Mouse (Mus musculus): ENCODE measurements at regions not wholly inside any gene's neighbourhood (a gene's known extent, or its start where the extent isn't known, plus 50 kb on each side); places are given as distances from the start of the nearest gene placed in this dataset.

- DNase-seq (ENCODE audit: low spot score in 2 of 2), result no peak
Observed at GRCm38 (mm10) chr11:64764056-64764455, 214.8 kb upstream of the Elac2 start.

GRCm38 (mm10) chr11:64776691-64777090 is 202.1 kb upstream of the Elac2 start:
- DNase-seq (ENCODE audit: low spot score in 2 of 2), result no peak

DNA sequence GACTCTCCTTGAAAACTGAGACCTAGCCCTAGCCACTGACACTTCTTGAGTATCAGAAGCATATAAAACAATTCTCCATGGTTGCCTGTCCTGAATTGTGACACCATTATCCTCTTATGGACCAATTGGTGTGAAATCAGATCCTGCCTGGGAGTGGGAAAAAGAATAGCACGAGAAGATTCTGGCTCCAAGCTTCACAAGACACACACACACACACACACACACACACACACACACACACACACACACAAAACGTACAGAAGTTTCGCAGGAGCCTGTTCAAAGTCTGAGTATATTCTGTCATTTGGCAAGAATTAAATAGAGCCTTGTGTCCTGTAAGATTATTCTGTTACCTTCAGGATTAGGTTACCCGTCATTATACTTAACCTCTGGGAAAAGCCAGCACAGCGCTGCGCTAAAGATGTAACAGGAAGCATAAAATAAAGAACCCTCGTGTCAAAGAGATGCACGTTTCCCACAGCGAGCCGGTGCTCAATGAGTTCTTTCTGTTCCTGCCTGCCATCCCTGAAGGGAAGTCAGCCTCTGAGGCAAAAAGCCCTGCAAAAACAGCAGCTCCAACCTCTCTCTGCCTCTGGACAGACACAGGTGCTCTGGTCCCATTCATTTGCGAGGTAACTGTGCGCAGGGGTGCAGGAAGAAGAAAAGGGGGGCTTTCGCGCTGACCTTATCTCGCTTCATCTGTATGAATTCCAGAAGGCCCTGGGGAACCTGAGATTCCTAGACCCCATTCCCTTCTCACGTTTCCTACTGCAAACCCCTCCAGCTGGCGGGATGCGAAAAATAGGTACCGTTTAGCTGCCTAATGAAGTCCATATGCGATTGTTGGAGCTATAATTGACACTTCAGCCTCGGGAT is 178.4 kb upstream of the Elac2 start:
- DNase-seq (ENCODE audit: low spot score in 2 of 2), result no peak

- no peak for DNase-seq (ENCODE audit: low spot score in 2 of 2)
Observed at GRCm38 (mm10) chr11:64801351-64801750, 177.5 kb upstream of the Elac2 start.

DNA sequence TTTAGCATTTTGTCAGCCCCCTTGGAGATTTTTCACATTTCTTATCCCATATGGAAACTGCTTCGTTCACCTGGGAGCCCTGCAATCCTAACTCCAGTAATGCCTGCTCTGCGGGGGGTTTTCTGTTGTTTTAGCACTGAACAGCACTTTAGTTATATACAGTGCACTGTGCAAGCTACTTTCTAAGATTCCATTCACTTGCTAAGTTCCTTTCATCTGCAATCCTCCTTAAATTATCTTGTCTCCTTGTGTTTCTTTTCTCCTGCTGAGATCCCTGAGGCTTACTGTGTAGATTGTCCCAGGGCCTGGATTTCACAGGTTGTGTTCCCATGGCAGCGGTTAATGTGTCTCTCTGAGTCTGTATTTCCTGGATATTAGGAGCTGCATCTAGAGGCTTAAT is 173.3 kb upstream of the Elac2 start:
- DNase-seq (ENCODE audit: low spot score in 2 of 2), result no peak

- no peak for DNase-seq (ENCODE audit: low spot score in 2 of 2)
Observed at GRCm38 (mm10) chr11:64812408-64812807, 166.4 kb upstream of the Elac2 start.

DNA sequence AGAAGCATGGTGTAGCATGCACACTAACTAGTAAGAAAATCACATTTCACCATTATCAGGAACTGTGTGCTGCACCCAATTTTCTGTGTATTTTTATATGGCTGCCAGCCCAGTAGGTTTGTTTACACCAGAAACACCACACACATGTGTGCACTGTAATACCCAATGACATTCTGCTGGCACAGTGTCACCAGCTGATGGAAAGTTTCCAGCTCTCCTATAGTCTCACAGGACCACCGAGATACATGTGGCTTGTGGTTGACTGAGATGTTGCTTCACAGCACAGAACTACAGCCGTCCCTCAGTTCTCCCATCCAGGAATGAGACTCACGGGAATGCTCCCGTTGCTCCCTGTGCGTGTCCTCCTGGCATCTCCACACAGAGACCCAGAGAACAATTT is 149.4 kb upstream of the Elac2 start:
- DNase-seq (ENCODE audit: low spot score in 2 of 2), result no peak

GRCm38 (mm10) chr11:64832453-64832852 is 146.4 kb upstream of the Elac2 start:
- DNase-seq (ENCODE audit: low spot score in 2 of 2), result no peak

- no peak for DNase-seq (ENCODE audit: low spot score in 2 of 2)
Observed at GRCm38 (mm10) chr11:64833786-64834185, 145.1 kb upstream of the Elac2 start.

DNA sequence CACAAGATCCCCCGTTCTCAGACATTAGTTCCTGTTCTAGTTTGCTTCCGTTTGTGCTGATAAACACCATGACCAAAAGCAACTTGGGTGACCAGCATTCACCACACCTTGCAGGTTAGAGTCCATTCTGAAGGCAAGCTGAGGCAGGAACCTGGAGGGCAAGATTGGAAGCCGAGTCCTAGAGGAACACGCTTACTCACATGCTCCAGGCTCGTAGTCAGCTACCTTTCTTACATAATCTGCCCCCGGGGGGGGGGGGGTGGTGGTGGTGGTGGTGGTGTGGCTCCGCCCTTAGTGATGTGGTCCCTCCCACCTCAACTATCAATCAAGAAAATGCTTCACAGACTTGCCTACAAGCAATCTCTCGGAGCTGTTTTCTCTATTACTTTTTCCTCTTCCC is 142.1 kb upstream of the Elac2 start:
- no peak for DNase-seq (ENCODE audit: low spot score in 2 of 2)

- DNase-seq (ENCODE audit: low spot score in 2 of 2), result no peak
Observed at GRCm38 (mm10) chr11:64841092-64841491, 137.7 kb upstream of the Elac2 start.

- DNase-seq (ENCODE audit: low spot score in 2 of 2), result no peak
Observed at GRCm38 (mm10) chr11:64842775-64843530, 135.9 kb upstream of the Elac2 start.

DNA sequence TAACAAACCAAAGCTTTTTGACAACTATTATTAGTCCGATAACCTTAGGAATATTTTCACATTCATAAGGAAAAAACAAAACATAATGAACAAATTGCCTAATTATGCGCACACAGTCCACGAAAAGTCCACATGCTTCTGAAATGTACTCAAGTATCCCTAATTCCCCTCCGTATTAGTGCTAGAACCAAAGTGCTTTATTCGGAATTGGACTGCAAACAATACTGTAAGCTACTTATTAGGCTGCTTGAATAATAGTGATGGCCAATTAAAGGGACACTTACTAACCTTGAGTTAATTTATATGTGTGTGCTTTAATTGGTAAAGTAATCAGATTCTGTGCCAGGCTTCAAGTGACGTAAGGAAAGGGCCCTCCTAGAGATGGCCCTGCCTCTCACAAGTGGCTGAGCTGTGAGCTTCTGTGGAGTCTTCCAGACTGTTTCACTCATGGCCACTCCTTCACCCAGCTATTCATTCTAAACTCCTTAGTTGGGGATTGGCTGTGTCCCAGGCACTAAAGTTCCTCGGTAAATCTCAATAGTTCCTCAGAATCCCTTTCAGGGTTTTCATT is 132.2 kb upstream of the Elac2 start:
- DNase-seq (ENCODE audit: low spot score in 2 of 2), result no peak

DNA sequence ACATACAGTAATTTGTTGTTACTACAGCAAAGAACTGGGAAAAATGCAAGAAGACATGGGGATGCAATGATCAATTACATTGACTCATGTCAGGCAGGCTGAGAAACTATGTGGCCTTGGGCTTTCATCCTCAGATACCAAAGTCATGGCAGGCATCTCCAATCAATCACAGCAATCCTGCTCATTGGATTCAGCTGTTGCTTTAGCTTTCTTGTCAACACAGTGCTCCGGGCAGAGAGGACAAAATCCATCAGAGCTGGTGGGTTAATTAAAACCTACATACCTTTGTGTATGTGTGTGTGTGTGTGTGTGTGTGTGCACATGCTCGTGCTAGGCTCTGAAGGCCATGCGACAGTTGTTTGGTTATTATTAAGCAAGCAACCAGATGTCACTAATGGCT is 119.2 kb upstream of the Elac2 start:
- no peak for DNase-seq (ENCODE audit: low spot score in 2 of 2)

DNA sequence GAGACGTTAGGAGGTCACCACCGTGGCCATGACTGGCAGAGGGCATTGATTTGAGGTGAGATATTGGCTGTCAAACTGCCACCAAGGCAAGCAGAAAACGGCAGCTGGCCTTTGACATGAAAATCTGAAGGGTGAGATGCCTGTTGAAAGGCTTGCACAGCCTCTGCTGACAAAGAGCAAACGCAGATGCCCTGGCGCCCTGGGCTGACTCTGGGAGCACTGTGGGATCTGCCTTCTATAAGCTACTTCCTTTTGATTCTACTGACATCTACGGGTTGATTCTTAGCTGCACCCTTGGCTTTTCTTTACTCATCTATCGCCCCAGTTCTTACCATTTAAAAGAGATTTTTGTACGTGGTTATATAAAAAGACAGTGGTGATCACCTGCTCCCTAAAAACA is 98.2 kb upstream of the Elac2 start:
- DNase-seq (ENCODE audit: low spot score in 2 of 2), result no peak

DNA sequence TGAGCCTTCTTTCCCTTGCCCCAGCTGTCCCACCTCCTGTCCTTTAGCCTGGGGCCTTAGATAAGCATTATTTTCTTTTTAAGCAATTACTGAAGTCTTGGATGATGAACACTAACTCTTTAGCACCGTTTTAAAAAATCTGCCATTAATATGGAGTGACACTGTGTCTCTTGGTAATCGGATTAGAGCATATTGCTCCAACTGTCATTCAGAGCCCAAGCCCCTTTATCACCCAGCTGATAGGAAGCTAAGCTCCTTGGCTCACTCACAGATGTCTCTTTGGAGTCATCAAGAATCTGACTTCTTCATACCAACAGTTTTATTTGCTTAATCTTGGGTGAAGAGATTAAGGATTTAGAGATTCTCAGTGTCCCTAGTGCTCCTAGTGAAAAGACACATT is 94.3 kb upstream of the Elac2 start:
- no peak for DNase-seq (ENCODE audit: low spot score in 2 of 2)

GRCm38 (mm10) chr11:64889335-64890020 is 89.4 kb upstream of the Elac2 start:
- DNase-seq (ENCODE audit: low spot score in 2 of 2), result no peak

- DNase-seq (ENCODE audit: low spot score in 2 of 2), result peak; percentile 22 to 38
Observed at GRCm38 (mm10) chr11:64890776-64891175, 88.1 kb upstream of the Elac2 start.

GRCm38 (mm10) chr11:64895804-64896466 is 82.9 kb upstream of the Elac2 start:
- DNase-seq (ENCODE audit: low spot score in 2 of 2), result peak; percentile 12 to 16

DNA sequence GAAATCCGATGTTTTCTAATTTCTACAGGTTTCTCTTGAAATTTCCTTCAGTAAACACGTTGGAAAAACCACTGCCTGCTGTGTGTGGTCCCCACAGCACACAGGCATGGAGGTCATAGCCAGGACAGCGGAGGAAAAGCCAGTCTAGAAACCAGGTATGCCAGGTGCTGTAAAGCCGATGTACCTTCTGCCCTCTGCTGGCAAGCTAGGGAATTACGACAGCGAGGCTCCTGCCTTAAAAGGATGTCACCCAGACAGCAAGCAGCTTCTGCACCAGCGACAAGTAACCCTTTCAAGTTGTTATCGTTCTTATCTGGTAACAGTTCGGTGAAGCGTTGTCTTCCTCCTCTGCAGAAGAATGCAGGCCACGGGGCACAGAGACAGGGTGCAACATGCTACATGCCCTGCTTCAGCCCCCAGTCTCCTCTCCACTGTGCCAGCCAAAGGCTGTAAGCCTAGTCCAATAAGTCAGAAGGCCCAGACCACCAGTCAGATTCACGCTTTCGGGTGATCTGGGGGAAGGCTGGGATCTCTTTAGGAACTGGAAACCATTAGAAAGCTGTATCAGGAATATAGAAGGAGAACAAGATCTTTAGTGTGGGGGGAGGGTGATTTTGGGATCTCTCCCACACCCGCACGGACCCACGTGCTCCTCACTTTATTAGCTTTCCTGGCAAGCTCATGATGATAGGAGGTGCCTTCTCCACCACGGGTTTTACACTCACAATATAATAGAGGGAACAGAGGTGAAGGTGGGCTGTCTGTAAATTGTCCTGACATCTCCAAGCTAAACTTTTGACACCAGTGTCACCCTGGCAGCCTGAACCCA is 79.9 kb upstream of the Elac2 start:
- peak; percentile 83 for DNase-seq (ENCODE audit: low spot score in 2 of 2)
